Mouse (Mus musculus): ENCODE measurements around the gene Esrrg.

DNA sequence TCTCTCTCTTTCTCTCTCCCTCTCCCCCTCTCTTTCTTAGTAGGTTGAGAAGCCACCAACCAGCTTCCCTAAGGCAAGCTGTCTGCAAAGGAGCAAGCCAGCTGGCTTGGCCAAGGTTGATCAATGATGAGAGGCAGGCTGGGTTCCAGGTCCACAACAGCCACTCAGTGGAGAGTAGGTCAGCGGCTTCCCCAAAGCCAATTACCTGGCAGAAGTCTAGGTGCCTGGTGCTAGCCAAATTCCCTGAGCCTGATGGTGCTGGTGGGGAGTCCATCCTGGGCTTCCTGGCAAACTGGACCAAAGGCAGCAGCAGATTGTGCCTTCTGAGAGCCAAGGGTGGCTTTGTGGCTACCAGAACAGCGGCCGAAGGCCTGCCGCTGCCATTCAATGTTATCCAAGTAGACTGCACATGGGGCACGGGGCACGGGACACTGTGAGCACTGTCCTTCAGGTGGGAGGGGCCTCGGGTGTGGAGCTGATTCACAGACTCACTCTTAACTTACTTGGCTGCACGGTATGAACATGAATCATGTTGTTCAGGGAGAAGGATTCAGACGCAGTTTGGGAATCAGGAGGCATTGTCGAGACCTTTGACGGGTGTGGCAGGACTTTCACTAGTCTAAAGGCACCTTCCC is 469.1 kb downstream of the Esrrg start:
- TF ChIP-seq CTCF (IDR thresholded peaks at IDR 0.05) (no peak), POLR2A (IDR thresholded peaks at IDR 0.05; ENCODE audit: insufficient read depth, low read depth, low read length) (no peak), EP300 (IDR thresholded peaks at IDR 0.05; ENCODE audit: insufficient read depth, low read depth, low read length) (no peak)
